Mouse (Mus musculus): ENCODE measurements around the gene Dab1.

Dab1 gene

DNA sequence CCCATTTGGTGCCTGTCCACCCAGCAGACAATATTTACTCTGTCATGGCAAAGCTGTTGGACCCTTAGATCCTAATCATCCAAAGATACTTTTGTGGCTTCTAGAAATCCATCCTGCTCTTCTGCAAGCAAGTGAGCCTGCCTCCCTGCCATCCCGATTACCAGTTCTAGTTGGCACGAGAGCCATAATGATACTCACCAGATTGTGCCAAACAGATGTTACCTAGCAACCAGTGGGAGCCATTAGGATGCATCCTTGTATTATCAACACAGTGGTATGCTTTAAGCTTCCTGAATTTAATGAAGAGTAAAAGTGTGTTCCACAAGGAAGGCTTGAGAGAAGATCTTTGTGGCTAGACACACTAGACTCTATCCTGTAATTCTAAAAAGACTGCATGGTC is 355.8 kb downstream of the Dab1 start:
- DNase-seq (ENCODE audit: low spot score): no peak

GRCm38 (mm10) chr4:103993884-103994283 is 374.7 kb downstream of the Dab1 start:
- no peak for DNase-seq (ENCODE audit: low spot score)

GRCm38 (mm10) chr4:103994406-103994805 is 375.2 kb downstream of the Dab1 start:
- DNase-seq (ENCODE audit: low spot score): no peak

- no peak for DNase-seq (ENCODE audit: low spot score)
These were observed 389.2 kb downstream of the Dab1 start for GRCm38 (mm10) chr4:104008406-104008805.

DNA sequence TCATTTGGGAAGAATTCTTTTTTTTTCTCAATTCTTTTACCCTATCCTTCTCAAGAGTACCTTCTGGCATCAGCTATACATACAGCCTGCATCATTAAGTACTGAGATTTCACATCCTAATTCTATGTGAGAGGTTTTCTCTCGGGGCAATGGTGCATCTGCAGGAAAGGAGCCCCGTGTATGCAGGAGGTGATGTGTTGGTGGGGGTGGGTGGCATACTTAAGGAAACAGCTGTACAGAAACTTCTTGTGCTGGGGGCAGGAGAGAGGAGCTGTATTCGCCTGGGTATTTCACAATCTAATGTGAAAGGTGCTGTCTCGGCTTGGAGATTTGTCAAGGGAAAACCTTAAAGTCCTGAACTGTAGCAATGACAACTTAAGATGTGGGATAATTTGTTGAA is 392.5 kb downstream of the Dab1 start:
- DNase-seq (ENCODE audit: low spot score): no peak

DNA sequence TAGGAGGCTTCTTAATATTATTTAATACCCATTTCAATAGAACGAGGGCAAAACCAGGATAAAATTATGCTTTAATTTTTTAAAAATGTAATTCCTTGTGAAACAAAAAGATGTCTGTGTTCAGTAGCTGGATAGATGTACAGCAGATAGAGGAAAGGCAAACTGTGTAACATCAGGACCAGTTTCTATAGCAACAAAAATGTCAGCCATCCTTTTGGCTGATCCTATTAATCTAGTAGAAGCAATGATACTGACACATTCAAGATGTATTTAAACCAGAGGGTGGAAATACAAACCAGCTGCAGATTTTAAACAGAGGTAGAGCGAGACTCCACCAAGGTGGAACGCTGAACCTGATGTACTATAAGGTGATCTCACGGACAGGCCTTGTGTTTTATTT is 393.0 kb downstream of the Dab1 start:
- DNase-seq (ENCODE audit: low spot score): no peak

DNA sequence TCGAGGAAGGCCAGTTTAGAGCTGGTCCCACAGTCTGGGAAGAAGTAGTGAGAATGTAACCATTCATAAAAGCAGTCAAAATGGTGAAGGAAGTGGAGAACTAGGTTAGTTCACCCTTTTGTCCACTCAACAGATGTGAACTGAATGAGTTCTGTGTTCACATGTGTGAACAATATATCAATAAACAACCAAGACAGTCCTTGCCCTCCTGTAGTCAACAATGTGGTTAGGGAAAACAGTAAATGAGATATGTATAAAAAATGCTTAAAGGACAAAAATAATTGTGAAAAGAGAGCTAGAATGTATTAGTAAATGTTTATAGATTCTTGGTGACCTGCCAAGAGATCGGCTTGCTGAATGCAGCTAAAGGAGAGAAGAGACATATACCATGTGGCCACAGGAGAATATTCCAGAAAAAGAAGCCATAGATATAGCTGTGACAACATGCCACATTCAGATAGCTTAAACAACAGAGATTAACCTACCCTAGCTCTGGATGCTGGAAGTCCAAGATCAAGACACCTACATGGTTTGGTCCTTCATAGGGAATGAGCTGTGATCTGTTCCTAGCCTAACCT is 406.0 kb downstream of the Dab1 start:
- DNase-seq (ENCODE audit: low spot score): no peak

GRCm38 (mm10) chr4:104026834-104027233 is 407.7 kb downstream of the Dab1 start:
- DNase-seq (ENCODE audit: low spot score): no peak

- no peak for DNase-seq (ENCODE audit: low spot score)
These were observed 408.1 kb downstream of the Dab1 start for GRCm38 (mm10) chr4:104027239-104027638.

GRCm38 (mm10) chr4:104036091-104036490 is 416.9 kb downstream of the Dab1 start:
- DNase-seq (ENCODE audit: low spot score): no peak

GRCm38 (mm10) chr4:104039588-104039987 is 420.4 kb downstream of the Dab1 start:
- DNase-seq (ENCODE audit: low spot score): no peak

DNA sequence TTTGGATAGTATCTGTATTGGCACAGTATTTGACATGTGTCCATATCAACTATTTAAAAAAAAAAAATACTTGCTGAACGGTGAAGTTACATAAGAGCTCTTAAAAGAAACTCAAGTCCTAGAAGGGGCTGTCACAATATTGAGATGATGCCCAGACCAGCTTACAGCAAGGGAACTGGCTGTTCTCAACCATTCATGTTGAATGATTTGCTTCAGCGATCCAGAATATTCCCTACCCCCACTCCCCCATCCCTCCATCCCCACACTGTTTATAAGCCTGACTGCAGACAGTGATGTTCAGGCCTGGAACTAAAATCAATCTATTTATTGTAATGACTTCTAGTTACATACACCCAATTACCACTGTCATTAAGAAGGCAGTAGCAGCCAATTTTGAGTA is 424.3 kb downstream of the Dab1 start:
- DNase-seq (ENCODE audit: low spot score): no peak

- no peak for DNase-seq (ENCODE audit: low spot score)
These were observed 425.5 kb downstream of the Dab1 start for GRCm38 (mm10) chr4:104044634-104045033.

GRCm38 (mm10) chr4:104047966-104048804 is 429.0 kb downstream of the Dab1 start:
- DNase-seq (ENCODE audit: low spot score): peak; percentile 51

GRCm38 (mm10) chr4:104057116-104057515 is 438.0 kb downstream of the Dab1 start:
- no peak for DNase-seq (ENCODE audit: low spot score)

GRCm38 (mm10) chr4:104059569-104059968 is 440.4 kb downstream of the Dab1 start:
- no peak for DNase-seq (ENCODE audit: low spot score)

DNA sequence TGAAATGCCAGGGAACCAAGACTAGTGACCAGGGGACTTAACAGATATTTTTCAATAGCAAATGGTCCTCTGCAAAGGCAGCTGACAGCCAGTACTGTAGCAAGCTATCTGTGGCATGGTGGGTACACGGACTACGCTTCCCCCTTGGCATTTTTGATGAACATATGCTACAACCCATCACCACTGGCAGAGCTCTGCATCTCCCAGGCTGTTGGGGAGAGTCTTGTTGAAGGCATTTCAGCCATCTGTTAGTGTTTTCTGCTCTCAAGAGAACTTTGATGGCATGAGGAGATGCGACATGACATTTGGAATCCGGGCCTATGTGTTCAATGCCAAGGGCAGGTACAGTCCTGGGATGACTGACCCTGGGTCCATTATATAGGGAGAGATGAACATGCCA is 443.2 kb downstream of the Dab1 start:
- DNase-seq (ENCODE audit: low spot score): no peak

GRCm38 (mm10) chr4:104066901-104067300 is 447.7 kb downstream of the Dab1 start:
- DNase-seq (ENCODE audit: low spot score): no peak

GRCm38 (mm10) chr4:104067748-104068147 is 448.6 kb downstream of the Dab1 start:
- no peak for DNase-seq (ENCODE audit: low spot score)

DNA sequence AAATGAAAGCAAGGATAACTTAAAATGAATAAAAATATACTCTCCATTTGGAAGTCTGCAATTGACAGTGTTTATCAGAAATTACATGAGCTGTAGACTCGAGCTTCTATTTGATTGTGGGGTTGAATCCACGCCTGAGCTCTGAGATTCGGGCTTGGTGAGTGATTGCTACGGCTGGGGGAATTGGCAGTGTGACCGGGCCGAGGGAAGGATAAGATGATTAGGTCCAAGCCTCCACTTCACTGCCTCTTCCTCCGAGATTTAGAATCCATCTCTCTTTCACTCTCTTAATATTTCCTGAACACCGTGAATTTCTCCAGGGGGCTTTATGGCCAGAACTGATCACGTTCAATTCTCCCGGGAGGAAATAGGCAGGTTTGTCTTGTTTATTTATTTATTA is 452.1 kb downstream of the Dab1 start:
- no peak for DNase-seq (ENCODE audit: low spot score)

DNA sequence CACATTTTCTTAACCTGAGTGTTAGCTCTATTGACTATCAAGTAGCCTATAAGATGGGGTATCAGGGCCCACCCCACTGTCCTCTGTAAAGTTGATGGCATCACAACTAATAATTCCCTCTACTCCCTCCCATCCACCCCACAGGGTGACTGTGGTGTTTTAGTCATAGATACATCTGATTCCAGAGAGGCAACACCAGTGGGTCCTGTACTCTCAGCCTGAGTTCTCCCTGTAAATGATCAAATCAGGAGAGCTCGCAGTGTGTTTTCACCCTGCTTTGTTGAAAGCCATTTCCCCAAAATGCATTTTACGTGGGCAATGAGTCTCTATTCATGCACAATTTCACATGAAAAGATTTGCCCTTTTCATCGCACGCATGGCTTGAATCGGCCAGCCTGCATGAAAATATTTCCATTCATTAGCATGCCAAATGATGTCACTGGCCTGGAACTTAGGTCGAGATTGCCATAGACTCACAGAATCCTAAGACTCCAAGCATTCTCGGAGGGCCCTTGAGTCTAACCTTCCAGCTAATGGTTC is 454.8 kb downstream of the Dab1 start:
- no peak for DNase-seq (ENCODE audit: low spot score)

DNA sequence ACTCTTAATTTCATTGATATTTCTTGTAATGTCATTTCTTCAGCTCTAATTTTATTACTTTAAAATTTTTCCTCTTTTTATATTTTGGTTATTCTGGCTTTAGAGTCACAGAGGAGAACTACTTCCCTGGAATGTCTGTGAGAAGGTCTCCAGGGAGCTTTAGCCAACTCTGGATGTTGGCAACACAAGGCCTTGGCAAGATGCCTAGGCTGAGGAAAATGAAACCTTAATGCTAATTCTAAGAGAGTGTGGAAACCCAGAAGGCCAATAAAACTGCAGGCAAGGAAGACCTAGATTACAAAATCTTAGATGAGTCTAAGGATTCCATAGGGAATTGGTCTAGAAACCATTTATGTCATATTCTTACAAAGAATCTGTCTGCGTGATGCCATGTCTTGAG is 458.6 kb downstream of the Dab1 start:
- DNase-seq (ENCODE audit: low spot score): peak; percentile 13

DNA sequence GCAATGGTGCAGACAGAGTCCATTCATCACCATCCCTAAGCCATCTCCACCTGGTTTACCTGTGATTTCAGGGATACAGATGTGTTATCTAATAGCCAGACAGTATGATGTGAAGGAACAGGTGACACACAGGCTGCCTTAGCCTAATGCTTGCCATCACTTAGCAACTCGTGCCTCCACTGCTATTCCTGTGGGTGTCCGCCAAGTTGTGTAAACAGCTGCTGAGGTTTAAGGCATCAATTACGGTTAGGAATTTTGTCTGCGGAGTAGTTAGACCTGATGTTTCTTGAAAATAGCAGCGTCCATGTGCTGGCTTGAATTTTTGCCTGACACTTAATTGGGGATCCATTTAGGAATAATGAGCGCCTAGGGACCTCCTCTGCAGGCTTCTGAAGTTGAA is 487.1 kb downstream of the Dab1 start:
- no peak for DNase-seq (ENCODE audit: low spot score)

DNA sequence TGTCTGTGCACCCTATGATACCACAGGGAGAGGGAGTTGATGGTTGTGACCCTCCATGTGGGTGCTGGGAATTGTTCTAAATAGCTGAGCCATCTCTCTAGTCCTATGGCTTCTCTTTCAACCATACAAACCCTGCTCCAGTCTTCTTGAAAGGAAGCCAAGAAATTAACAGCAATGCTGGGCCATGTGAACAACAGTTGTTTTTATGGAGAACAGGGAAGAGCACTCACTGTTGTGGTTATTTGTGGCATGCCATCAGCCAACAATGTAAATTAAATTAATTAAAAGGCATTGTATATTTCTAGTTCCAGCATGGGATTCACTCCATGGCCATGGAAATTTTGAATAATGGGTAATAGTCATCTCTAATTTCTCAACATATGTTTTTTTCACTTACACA is 492.5 kb downstream of the Dab1 start:
- no peak for DNase-seq (ENCODE audit: low spot score)
